Mouse (Mus musculus): Measurements from ENCODE around the gene Hist1h4i. TPM values are rescaled to one million over a fixed set of nuclear protein-coding genes. Genes with fewer than 3 reads are reported as not detected.

The Hist1h4i gene
- polyA plus RNA-seq, 1 experiment from 2014 or later: 30.2 TPM

- ATAC-seq (ENCODE audit: insufficient number of reproducible peaks, low FRiP score, low TSS enrichment, low read depth) (no peak), DNase-seq (ENCODE audit: low spot score) (no peak)
- Histone ChIP-seq H3K9me3 (ENCODE audit: control insufficient read depth, low read length) (no peaks in the 10 kb centered on the region), H3K4me1 (ENCODE audit: control insufficient read depth, insufficient read depth, low read length) (no peaks in the 10 kb centered on the region; the same call in 1 of the 2 replicates), H3K27me3 (ENCODE audit: control insufficient read depth, insufficient read depth, low read length) (peaks cover 78% of the 10 kb centered on the region), H3K4me2 (ENCODE audit: low read depth, severe bottlenecking) (no peak overlapping the region), H3K4me3 (ENCODE audit: low read depth, low read length) (no peak overlapping the region), H3K36me3 (ENCODE audit: control insufficient read depth, insufficient read depth, low read length) (no peaks in the 10 kb centered on the region), H3K9ac (ENCODE audit: low read length) (no peak overlapping the region), H3K27ac (replicated peaks; ENCODE audit: low read depth, low read length) (no peak overlapping the region)
- whole genome bisulfite sequencing: 80% methylated on average over 3 of the region's 3 CpGs
These were observed 32.5 kb downstream of the Hist1h4i start for GRCm38 (mm10) chr13:22008707-22009106.

- Histone ChIP-seq H3K36me3 (ENCODE audit: control insufficient read depth, insufficient read depth, low read length) (no peaks in the 10 kb centered on the region), H3K9me3 (ENCODE audit: control insufficient read depth, low read length) (no peaks in the 10 kb centered on the region), H3K27me3 (ENCODE audit: control insufficient read depth, insufficient read depth, low read length) (peaks cover 85% of the 10 kb centered on the region), H3K4me1 (ENCODE audit: control insufficient read depth, insufficient read depth, low read length) (no peaks in the 10 kb centered on the region; the same call in 1 of the 2 replicates), H3K27ac (replicated peaks; ENCODE audit: low read depth, low read length) (no peak overlapping the region), H3K9ac (ENCODE audit: low read length) (no peak overlapping the region), H3K4me2 (ENCODE audit: low read depth, severe bottlenecking) (no peak overlapping the region; the same call in 1 of the 2 replicates), H3K4me3 (ENCODE audit: low read depth, low read length) (no peak overlapping the region)
- no peak for ATAC-seq (ENCODE audit: insufficient number of reproducible peaks, low FRiP score, low TSS enrichment, low read depth)
- WGBS: 51% methylated on average over 7 of the region's 7 CpGs
- no peak for DNase-seq (ENCODE audit: low spot score)
These were observed 33.3 kb downstream of the Hist1h4i start for GRCm38 (mm10) chr13:22007872-22008271.

DNA sequence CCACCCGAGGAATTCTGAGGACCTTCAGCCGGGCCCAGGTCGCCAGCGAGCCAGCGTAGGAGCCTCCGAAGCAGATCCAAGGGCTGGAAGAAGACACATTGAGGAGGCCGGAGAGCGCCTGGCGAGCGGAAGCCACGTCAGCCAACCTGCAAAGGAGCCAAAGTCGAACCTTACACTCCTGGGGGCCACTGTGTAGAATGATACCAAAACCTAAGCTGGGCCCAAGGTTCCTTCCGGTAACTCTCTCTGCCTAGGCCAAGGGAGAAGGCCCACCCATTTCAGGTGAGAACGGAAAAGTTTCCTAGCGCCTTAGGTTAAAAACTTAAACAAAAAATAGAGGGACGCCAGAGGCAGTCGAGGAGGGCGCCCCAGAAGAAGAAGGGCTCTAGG, 34.0 kb downstream of the Hist1h4i start:
- Histone ChIP-seq H3K27ac (replicated peaks; ENCODE audit: low read depth, low read length) (no peak overlapping the region), H3K9ac (ENCODE audit: low read length) (no peak overlapping the region), H3K36me3 (ENCODE audit: control insufficient read depth, insufficient read depth, low read length) (no peaks in the 10 kb centered on the region), H3K9me3 (ENCODE audit: control insufficient read depth, low read length) (no peaks in the 10 kb centered on the region), H3K4me2 (ENCODE audit: low read depth, severe bottlenecking) (peak overlapping the region; percentile 91), H3K4me3 (ENCODE audit: low read depth, low read length) (peak overlapping the region; percentile 49), H3K27me3 (ENCODE audit: control insufficient read depth, insufficient read depth, low read length) (peaks cover 82% of the 10 kb centered on the region), H3K4me1 (ENCODE audit: control insufficient read depth, insufficient read depth, low read length) (no peaks in the 10 kb centered on the region; the same call in 1 of the 2 replicates)
- ATAC-seq (ENCODE audit: insufficient number of reproducible peaks, low FRiP score, low TSS enrichment, low read depth) (no peak), DNase-seq (ENCODE audit: low spot score) (no peak)
- 2% methylated on average over 18 of the region's 18 CpGs for WGBS

GRCm38 (mm10) chr13:22006334-22007120, 34.6 kb downstream of the Hist1h4i start:
- H3K27me3 ChIP-seq (ENCODE audit: control insufficient read depth, insufficient read depth, low read length): peaks cover 85% of the 10 kb centered on the region
- H3K4me1 ChIP-seq (ENCODE audit: control insufficient read depth, insufficient read depth, low read length): no peaks in the 10 kb centered on the region; the same call in 1 of the 2 replicates
- WGBS: under 1% methylated on average over 38 of the region's 38 CpGs
- peak overlapping the region; percentile 91 for H3K4me2 ChIP-seq (ENCODE audit: low read depth, severe bottlenecking)
- ATAC-seq (ENCODE audit: insufficient number of reproducible peaks, low FRiP score, low TSS enrichment, low read depth): peak; percentile 87
- H3K36me3 ChIP-seq (ENCODE audit: control insufficient read depth, insufficient read depth, low read length): no peaks in the 10 kb centered on the region
- H3K4me3 ChIP-seq (ENCODE audit: low read depth, low read length): peak overlapping the region; percentile 49
- H3K9me3 ChIP-seq (ENCODE audit: control insufficient read depth, low read length): no peaks in the 10 kb centered on the region
- peak; percentile 78 for DNase-seq (ENCODE audit: low spot score)
- no peak overlapping the region for H3K9ac ChIP-seq (ENCODE audit: low read length)
- no peak overlapping the region for H3K27ac ChIP-seq (replicated peaks; ENCODE audit: low read depth, low read length)

GRCm38 (mm10) chr13:22005605-22006333, 35.4 kb downstream of the Hist1h4i start:
- Histone ChIP-seq H3K27me3 (ENCODE audit: control insufficient read depth, insufficient read depth, low read length) (peaks cover 86% of the 10 kb centered on the region), H3K9me3 (ENCODE audit: control insufficient read depth, low read length) (no peaks in the 10 kb centered on the region), H3K4me1 (ENCODE audit: control insufficient read depth, insufficient read depth, low read length) (no peaks in the 10 kb centered on the region; the same call in 1 of the 2 replicates), H3K4me2 (ENCODE audit: low read depth, severe bottlenecking) (peak overlapping the region; percentile 91), H3K9ac (ENCODE audit: low read length) (0 out of 2 replicates have a peak overlapping the region, but pooled peaks have one; percentile 5), H3K27ac (replicated peaks; ENCODE audit: low read depth, low read length) (no peak overlapping the region), H3K4me3 (ENCODE audit: low read depth, low read length) (peak overlapping the region; percentile 49), H3K36me3 (ENCODE audit: control insufficient read depth, insufficient read depth, low read length) (no peaks in the 10 kb centered on the region)
- DNase-seq (ENCODE audit: low spot score) (peak; percentile 71), ATAC-seq (ENCODE audit: insufficient number of reproducible peaks, low FRiP score, low TSS enrichment, low read depth) (peak; percentile 84)
- WGBS: under 1% methylated on average over 45 of the region's 45 CpGs

DNA sequence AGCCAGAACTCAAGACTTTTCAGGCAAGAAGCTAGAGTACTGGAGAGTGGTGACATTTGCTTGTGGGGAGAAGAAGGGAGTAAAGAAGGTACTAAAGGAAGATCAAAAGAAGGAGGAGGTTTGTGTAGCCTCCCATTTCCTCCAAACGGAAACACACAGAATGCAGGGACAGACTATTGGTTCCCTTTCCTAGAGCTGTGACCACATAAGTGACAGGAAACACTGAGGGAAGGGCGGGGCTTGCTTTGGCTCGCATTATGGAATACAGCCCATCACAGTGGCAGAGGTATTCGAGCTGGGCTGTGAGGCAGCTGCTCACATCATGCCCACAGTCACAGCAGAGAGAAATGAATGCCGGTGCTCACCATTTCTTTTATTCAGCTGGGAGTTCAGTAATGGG, 39.3 kb downstream of the Hist1h4i start:
- WGBS: 25% methylated on average over 5 of the region's 5 CpGs
- Histone ChIP-seq H3K36me3 (ENCODE audit: control insufficient read depth, insufficient read depth, low read length) (no peaks in the 10 kb centered on the region), H3K9me3 (ENCODE audit: control insufficient read depth, low read length) (no peaks in the 10 kb centered on the region), H3K4me3 (ENCODE audit: low read depth, low read length) (no peak overlapping the region), H3K4me1 (ENCODE audit: control insufficient read depth, insufficient read depth, low read length) (peaks cover 1% of the 10 kb centered on the region), H3K27me3 (ENCODE audit: control insufficient read depth, insufficient read depth, low read length) (peaks cover 82% of the 10 kb centered on the region), H3K27ac (replicated peaks; ENCODE audit: low read depth, low read length) (no peak overlapping the region), H3K4me2 (ENCODE audit: low read depth, severe bottlenecking) (no peak overlapping the region), H3K9ac (ENCODE audit: low read length) (no peak overlapping the region)
- DNase-seq (ENCODE audit: low spot score): no peak
- ATAC-seq (ENCODE audit: insufficient number of reproducible peaks, low FRiP score, low TSS enrichment, low read depth): no peak

DNA sequence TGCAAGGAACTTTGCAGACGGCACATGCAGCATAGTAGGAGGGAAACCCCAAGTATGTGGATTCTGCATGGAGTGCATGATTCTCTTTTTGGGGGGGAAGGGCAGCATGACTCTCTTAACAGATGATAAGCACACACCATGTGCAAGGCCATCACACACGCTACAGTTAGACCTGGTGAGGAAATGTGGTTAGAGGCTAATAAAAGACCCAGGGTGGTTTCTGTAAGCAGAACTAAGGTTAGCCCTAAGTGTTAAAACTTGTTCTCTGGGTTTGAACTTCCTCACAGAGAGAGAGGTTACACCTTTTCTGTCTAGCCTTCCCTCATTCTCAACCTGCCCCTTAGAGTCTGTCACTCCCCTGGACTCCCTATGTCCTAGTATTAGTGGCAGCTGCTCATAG, 39.8 kb downstream of the Hist1h4i start:
- ATAC-seq (ENCODE audit: insufficient number of reproducible peaks, low FRiP score, low TSS enrichment, low read depth): no peak
- no peak for DNase-seq (ENCODE audit: low spot score)
- H3K9me3 ChIP-seq (ENCODE audit: control insufficient read depth, low read length): no peaks in the 10 kb centered on the region
- 52% methylated on average over 2 of the region's 2 CpGs for WGBS
- no peak overlapping the region for H3K27ac ChIP-seq (replicated peaks; ENCODE audit: low read depth, low read length)
- H3K27me3 ChIP-seq (ENCODE audit: control insufficient read depth, insufficient read depth, low read length): peaks cover 82% of the 10 kb centered on the region
- no peaks in the 10 kb centered on the region for H3K36me3 ChIP-seq (ENCODE audit: control insufficient read depth, insufficient read depth, low read length)
- no peak overlapping the region for H3K4me3 ChIP-seq (ENCODE audit: low read depth, low read length)
- peaks cover 3% of the 10 kb centered on the region; the same call in 1 of the 2 replicates for H3K4me1 ChIP-seq (ENCODE audit: control insufficient read depth, insufficient read depth, low read length)
- no peak overlapping the region for H3K4me2 ChIP-seq (ENCODE audit: low read depth, severe bottlenecking)
- no peak overlapping the region for H3K9ac ChIP-seq (ENCODE audit: low read length)

GRCm38 (mm10) chr13:21999147-21999546, 42.0 kb downstream of the Hist1h4i start:
- H3K4me3 ChIP-seq (ENCODE audit: low read depth, low read length): no peak overlapping the region
- no peak for DNase-seq (ENCODE audit: low spot score)
- peaks cover 73% of the 10 kb centered on the region for H3K27me3 ChIP-seq (ENCODE audit: control insufficient read depth, insufficient read depth, low read length)
- WGBS: 33% methylated on average over 4 of the region's 4 CpGs
- no peak overlapping the region for H3K4me2 ChIP-seq (ENCODE audit: low read depth, severe bottlenecking)
- no peaks in the 10 kb centered on the region for H3K9me3 ChIP-seq (ENCODE audit: control insufficient read depth, low read length)
- H3K27ac ChIP-seq (replicated peaks; ENCODE audit: low read depth, low read length): no peak overlapping the region
- H3K4me1 ChIP-seq (ENCODE audit: control insufficient read depth, insufficient read depth, low read length): peaks cover 10% of the 10 kb centered on the region
- no peak for ATAC-seq (ENCODE audit: insufficient number of reproducible peaks, low FRiP score, low TSS enrichment, low read depth)
- no peaks in the 10 kb centered on the region for H3K36me3 ChIP-seq (ENCODE audit: control insufficient read depth, insufficient read depth, low read length)
- H3K9ac ChIP-seq (ENCODE audit: low read length): no peak overlapping the region

Data from limb, embryonic 11.5 days (tissue).